Mouse (Mus musculus): ENCODE results near the gene Serpina3b. TPM values are rescaled to one million over a fixed set of nuclear protein-coding genes. Genes with fewer than 3 reads are reported as not detected.

Serpina3b gene
- total RNA-seq, 2 experiments from 2014 or later: not detected

GRCm38 (mm10) chr12:104153041-104153645, 25.3 kb downstream of the Serpina3b start:
- no peak for ATAC-seq (replicated peaks; ENCODE audit: low FRiP score, low TSS enrichment, poor library complexity, severe bottlenecking)

GRCm38 (mm10) chr12:104153656-104154055, 25.9 kb downstream of the Serpina3b start, which contains the start of gene Serpina3c:
Gene Serpina3c, minus strand, starts transcription at chr12:104153870.
- ATAC-seq (replicated peaks; ENCODE audit: low FRiP score, low TSS enrichment, poor library complexity, severe bottlenecking): no peak

DNA sequence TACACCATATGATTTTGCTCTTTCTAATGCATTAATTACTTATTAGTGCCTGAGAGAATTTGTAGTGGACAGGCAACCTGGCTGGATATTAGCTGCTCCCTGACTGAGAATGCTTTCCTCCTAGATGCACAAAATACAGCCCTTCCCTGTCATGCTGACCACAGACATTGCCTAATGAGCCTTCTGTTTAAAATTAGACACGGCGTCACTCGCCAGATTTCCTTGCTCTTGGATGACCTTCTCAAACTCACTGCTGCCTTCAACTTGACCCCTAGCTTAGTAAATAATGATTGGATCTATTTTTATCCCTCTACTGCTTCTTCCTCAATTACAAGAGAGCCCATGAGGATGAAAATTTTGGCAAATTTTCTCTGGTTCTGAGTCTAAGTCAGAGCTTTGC, 47.0 kb downstream of the Serpina3b start:
- no peak for ATAC-seq (replicated peaks; ENCODE audit: low FRiP score, low TSS enrichment, poor library complexity, severe bottlenecking)

- no peak for ATAC-seq (replicated peaks; ENCODE audit: low FRiP score, low TSS enrichment, poor library complexity, severe bottlenecking)
These were observed 47.8 kb downstream of the Serpina3b start for GRCm38 (mm10) chr12:104175636-104176035.

- no peak for ATAC-seq (replicated peaks; ENCODE audit: low FRiP score, low TSS enrichment, poor library complexity, severe bottlenecking)
These were observed 50.8 kb downstream of the Serpina3b start for GRCm38 (mm10) chr12:104178577-104178976.

DNA sequence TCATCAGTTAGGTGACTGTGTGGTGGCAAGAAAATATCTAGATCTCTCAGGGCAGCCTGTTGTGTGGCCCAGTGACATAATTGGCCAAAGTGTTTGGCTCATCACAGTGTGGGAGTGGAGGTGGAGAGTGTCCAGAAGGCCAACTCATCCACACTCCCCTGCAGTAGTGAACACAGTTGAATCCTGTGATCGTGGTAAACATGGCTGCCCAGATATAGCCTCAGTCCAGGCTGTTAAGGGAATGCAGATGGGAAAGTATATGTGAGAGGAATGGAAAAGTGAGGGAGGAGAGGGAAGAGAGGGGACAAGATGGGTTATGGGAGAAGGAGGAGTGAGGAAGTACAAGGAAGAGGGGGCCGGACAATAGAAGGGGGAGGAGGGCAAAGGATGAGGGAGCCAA, 51.2 kb downstream of the Serpina3b start:
- ATAC-seq (replicated peaks; ENCODE audit: low FRiP score, low TSS enrichment, poor library complexity, severe bottlenecking): no peak

GRCm38 (mm10) chr12:104185046-104185445, 57.2 kb downstream of the Serpina3b start:
- no peak for ATAC-seq (replicated peaks; ENCODE audit: low FRiP score, low TSS enrichment, poor library complexity, severe bottlenecking)

DNA sequence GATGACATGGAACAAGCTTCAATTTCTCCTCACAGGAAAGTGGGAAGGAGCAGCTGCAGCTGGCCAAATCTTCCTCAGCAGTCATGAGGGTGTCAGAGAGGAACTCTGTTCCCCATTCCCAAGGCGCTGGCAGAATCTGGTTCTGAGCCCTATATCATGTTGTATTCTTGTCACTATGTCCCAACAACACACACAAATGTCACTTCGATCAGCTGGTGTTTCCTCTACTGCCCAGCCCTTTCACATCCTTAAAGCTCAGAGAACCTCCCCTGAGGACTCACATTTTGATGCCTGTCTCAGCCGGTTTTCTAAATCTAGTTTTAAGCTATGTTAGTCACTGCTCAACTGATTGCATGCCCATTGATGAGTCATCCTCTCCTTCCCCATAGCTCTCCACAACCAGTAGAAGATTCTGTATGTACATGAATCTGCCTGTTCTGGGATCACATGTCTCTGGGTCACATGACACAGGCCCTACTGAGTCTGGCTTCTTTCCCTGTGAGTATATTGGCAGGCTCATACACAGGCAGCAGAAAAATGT, 58.3 kb downstream of the Serpina3b start:
- no peak for ATAC-seq (replicated peaks; ENCODE audit: low FRiP score, low TSS enrichment, poor library complexity, severe bottlenecking)

Other genes with a start within 250 kb of the Serpina3b start
- gene Serpina1c, start 223.1 kb upstream of the Serpina3b start, total RNA-seq (2014; fragmentation: Nextera tagmentation): not detected in 2 replicates
- gene Serpina1c, start 223.1 kb upstream of the Serpina3b start, total RNA-seq (2017): not detected in 2 replicates
- not detected in 2 replicates for gene Serpina1e, start 169.0 kb upstream of the Serpina3b start, total RNA-seq (2014; fragmentation: Nextera tagmentation)
- gene Serpina1e, start 169.0 kb upstream of the Serpina3b start, total RNA-seq (2017): not detected in 2 replicates
- not detected in 2 replicates for gene Serpina11, start 138.0 kb upstream of the Serpina3b start, total RNA-seq (2014; fragmentation: Nextera tagmentation)
- gene Serpina11, start 138.0 kb upstream of the Serpina3b start, total RNA-seq (2017): not detected in 2 replicates
- gene Serpina9, start 114.2 kb upstream of the Serpina3b start, total RNA-seq (2014; fragmentation: Nextera tagmentation): not detected in 2 replicates
- not detected in 2 replicates for gene Serpina9, start 114.2 kb upstream of the Serpina3b start, total RNA-seq (2017)
- gene Serpina12, start 83.6 kb upstream of the Serpina3b start, total RNA-seq (2014; fragmentation: Nextera tagmentation): not detected in 2 replicates
- gene Serpina12, start 83.6 kb upstream of the Serpina3b start, total RNA-seq (2017): 0.28 TPM in 1 of 2 replicates, not detected in the other
- not detected in 2 replicates for gene Serpina5, start 26.9 kb upstream of the Serpina3b start, total RNA-seq (2014; fragmentation: Nextera tagmentation)
- gene Serpina5, start 26.9 kb upstream of the Serpina3b start, total RNA-seq (2017): not detected in 2 replicates
- not detected in 2 replicates for gene Serpina3a, start 15.3 kb upstream of the Serpina3b start, total RNA-seq (2014; fragmentation: Nextera tagmentation)
- gene Serpina3a, start 15.3 kb upstream of the Serpina3b start, total RNA-seq (2017): not detected in 2 replicates
- gene Serpina3c, start 25.9 kb downstream of the Serpina3b start, total RNA-seq (2014; fragmentation: Nextera tagmentation): not detected in 2 replicates
- not detected in 2 replicates for gene Serpina3c, start 25.9 kb downstream of the Serpina3b start, total RNA-seq (2017)
- 0.82 and 1.6 TPM in 2 replicates for gene Serpina3f, start 86.5 kb downstream of the Serpina3b start, total RNA-seq (2014; fragmentation: Nextera tagmentation)
- 0.11 and 1.9 TPM in 2 replicates for gene Serpina3f, start 86.5 kb downstream of the Serpina3b start, total RNA-seq (2017)
- 1.4 and 15.7 TPM in 2 replicates for gene Serpina3g, start 108.2 kb downstream of the Serpina3b start, total RNA-seq (2014; fragmentation: Nextera tagmentation)
- gene Serpina3g, start 108.2 kb downstream of the Serpina3b start, total RNA-seq (2017): 12.0 and 28.0 TPM in 2 replicates
- gene Serpina3i, start 135.1 kb downstream of the Serpina3b start, total RNA-seq (2014; fragmentation: Nextera tagmentation): not detected in 2 replicates
- gene Serpina3i, start 135.1 kb downstream of the Serpina3b start, total RNA-seq (2017): not detected in 2 replicates
- gene Serpina3j, start 186.6 kb downstream of the Serpina3b start, total RNA-seq (2014; fragmentation: Nextera tagmentation): not detected in 2 replicates
- gene Serpina3j, start 186.6 kb downstream of the Serpina3b start, total RNA-seq (2017): not detected in 2 replicates
- not detected in 2 replicates for gene Serpina3k, start 210.5 kb downstream of the Serpina3b start, total RNA-seq (2014; fragmentation: Nextera tagmentation)
- gene Serpina3k, start 210.5 kb downstream of the Serpina3b start, total RNA-seq (2017): not detected in 2 replicates
- gene Serpina3m, start 210.5 kb downstream of the Serpina3b start, total RNA-seq (2014; fragmentation: Nextera tagmentation): not detected in 2 replicates
- not detected in 2 replicates for gene Serpina3m, start 210.5 kb downstream of the Serpina3b start, total RNA-seq (2017)

Data from megakaryocyte-erythroid progenitor cell, adult 5-6 weeks (primary cell).